Mouse (Mus musculus): Measurements from ENCODE around the gene Slc37a1.

The Slc37a1 gene

DNA sequence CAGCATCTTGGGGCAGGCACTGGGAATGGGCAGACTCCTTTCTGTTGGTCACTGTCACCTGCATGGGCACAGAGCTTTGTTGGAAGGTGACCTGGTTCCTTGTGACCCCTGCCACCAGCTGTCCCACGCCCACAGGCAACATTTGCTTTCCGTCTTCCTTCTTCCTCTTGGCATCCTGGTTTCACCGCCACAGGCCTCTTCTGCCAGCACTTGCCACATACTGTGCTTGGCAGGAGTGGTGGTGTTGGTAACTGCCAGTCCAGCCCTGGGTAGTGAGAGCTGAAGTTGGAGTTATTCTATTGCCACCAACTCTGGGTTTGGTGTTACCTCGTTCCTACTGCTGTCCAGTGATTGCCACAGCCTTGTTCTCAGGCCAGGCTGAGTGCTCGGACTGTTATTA is 61.5 kb downstream of the Slc37a1 start:
- DNase-seq (ENCODE audit: low read depth, low spot score) = no peak

GRCm38 (mm10) chr17:31349388-31349787 is 62.8 kb downstream of the Slc37a1 start:
- DNase-seq (ENCODE audit: low read depth, low spot score) = no peak

DNA sequence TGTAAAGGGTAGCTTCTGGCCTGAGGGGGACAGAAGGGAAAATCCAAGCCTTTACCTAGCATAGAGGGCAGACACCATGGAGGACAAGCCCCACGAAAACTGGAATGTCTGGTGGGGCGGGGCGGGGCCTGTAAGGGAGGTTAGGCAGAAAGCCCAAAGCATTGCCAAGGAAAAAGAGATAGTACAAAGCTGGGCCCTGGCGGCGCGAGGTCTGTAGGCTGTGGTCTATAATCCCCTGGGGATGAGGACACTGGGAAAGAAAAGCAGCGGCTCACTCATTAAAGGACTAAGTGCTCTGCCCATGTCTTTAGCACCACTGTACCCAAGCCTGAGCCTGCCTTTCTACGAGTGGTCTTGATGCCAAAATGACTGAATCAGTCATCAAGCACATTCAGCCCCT is 65.4 kb downstream of the Slc37a1 start:
- DNase-seq (ENCODE audit: low read depth, low spot score) = no peak

DNA sequence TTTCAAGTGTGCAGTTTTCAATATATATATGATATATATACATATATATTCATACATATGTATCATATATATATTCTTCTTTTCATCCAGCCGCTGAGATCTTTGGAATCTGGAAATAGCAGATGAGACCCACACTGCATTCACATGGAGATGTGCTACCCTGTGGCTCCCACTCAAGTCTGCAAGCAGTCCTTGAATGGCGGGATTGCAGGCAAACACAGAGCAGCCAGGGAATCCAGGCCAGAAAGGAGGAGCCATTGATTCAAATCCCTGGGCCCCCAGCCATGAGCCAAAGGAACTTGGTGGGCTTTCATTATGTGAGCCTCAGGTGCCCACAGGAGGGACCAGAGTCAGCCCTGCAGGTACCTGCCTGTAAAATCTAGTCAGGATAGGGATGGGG is 66.7 kb downstream of the Slc37a1 start:
- DNase-seq (ENCODE audit: low read depth, low spot score) = no peak

- DNase-seq (ENCODE audit: low read depth, low spot score) = peak; percentile 54
These were observed 68.1 kb downstream of the Slc37a1 start for GRCm38 (mm10) chr17:31354684-31355083.

GRCm38 (mm10) chr17:31355792-31356502 is 69.4 kb downstream of the Slc37a1 start:
- no peak for DNase-seq (ENCODE audit: low read depth, low spot score)

DNA sequence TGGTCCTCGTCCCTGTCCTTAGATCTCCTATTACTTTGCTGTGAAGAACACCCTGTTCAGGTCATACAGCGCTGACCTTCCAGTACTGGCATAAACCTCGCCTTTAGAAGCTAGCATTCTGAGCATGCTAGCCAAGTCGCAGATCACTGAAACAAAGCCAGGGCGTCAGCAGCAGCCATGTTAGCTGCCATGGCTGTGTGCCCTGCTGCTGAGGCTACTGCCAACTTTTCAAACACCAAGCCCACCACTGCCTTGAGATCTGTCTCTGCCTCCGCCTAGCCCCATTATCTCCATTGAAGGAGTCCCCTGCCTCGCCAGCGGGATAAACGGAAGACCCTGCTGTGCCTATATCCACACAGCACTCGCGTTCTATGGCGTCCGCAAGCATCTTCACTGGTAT is 74.0 kb downstream of the Slc37a1 start:
- DNase-seq (ENCODE audit: low read depth, low spot score) = peak; percentile 21

- DNase-seq (ENCODE audit: low read depth, low spot score) = no peak
These were observed 79.1 kb downstream of the Slc37a1 start for GRCm38 (mm10) chr17:31365586-31366166.

GRCm38 (mm10) chr17:31370221-31370620 is 83.6 kb downstream of the Slc37a1 start:
- DNase-seq (ENCODE audit: low read depth, low spot score) = no peak

DNA sequence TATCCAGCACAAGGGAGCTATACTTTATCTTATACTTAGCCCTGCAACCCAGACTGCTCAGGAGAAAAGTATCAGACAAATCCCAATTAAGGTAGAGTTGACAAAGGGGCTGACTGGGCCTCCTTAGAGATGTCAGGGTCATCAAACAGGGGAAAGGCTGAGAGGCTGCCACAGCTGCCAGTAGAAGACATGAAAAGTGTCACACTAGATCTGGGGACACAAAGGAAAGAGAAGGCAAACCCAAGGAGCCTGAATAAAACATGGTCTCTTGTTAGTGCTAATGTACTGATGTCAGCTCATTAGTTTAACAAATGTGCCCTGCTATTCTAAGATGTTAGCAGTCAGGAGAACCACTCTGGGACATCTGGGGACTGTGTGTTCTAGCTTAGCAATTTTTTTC is 84.3 kb downstream of the Slc37a1 start:
- DNase-seq (ENCODE audit: low read depth, low spot score) = no peak

GRCm38 (mm10) chr17:31377961-31378360 is 91.4 kb downstream of the Slc37a1 start:
- peak; percentile 82 for DNase-seq (ENCODE audit: low read depth, low spot score)

GRCm38 (mm10) chr17:31378361-31378761 is 91.8 kb downstream of the Slc37a1 start:
- no peak for DNase-seq (ENCODE audit: low read depth, low spot score)

GRCm38 (mm10) chr17:31379086-31379485 is 92.5 kb downstream of the Slc37a1 start:
- DNase-seq (ENCODE audit: low read depth, low spot score) = peak; percentile 20

GRCm38 (mm10) chr17:31379863-31380262 is 93.3 kb downstream of the Slc37a1 start:
- DNase-seq (ENCODE audit: low read depth, low spot score) = no peak

DNA sequence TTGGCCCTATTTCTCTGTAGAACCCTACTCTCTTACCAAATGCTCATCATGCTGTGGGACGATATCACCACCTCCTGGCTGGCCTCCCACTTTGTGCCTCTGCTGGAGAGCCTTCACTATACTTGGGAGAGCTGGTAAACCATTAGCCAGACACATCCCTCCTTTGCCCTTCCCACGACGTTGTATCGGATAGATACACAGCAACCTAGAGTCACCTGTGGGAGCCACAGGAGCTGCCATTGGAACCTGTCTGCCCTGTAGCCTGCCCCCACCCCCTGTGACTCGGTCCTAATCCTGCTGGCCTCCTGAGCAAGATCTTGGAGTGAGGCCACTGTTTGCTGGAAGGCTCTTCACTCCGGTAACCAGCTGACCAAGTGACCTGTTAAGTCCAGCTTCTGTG is 96.7 kb downstream of the Slc37a1 start:
- DNase-seq (ENCODE audit: low read depth, low spot score) = no peak

GRCm38 (mm10) chr17:31384968-31385627 is 98.5 kb downstream of the Slc37a1 start:
- DNase-seq (ENCODE audit: low read depth, low spot score) = peak; percentile 81

DNA sequence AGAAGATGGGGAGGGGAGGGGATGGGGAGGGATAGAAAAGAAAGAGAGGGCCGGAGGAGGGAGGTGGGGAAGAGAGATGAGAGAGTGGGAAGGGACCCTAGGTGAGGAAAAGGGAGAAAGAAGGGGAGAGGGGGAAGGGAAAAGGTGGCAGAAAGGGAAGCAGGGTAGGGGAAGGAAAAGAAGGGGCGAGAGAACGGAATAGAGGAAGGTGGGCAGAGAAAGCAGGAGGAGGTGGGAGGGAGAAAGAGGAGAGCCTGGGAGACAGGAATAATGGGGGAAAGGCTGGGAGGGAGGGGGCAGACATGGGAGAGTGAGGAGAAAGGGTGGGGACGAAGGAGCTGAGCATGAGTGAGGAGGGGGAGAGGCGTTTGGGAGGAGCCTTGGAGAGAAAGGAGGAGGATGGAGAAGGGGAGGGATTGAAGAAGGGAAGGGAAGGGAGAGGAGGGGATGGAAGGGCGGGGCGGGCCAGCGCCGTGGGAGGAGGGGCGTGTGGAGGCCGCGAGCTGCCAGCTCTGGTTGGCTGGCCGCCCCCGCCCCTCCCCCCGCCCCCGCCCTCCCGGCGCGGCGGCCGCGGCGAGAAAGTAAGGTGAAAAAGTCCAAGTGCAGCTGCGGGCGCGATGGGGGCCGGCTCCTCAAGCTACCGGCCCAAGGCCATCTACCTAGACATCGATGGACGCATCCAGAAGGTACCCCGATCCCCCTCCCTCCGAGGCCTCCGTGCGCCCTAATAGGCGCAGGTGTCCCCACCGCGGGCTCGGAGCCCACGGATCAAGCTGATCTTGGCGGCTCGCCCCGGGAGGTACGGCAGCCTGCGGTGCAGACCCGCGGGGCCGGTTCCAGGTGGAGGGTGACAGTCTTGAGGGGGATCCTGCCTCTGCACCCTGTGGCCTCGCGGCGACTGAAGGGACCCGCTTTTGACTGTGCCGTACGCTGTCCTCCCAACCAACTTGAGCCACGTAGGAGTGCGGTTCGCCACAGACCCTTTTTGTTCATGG is 99.4 kb downstream of the Slc37a1 start, which contains the start of gene Pde9a:
Pde9a (plus strand) TSS at position 540 of the 995 bp plus-strand sequence.
- peak; percentile 88 for DNase-seq (ENCODE audit: low read depth, low spot score)

DNA sequence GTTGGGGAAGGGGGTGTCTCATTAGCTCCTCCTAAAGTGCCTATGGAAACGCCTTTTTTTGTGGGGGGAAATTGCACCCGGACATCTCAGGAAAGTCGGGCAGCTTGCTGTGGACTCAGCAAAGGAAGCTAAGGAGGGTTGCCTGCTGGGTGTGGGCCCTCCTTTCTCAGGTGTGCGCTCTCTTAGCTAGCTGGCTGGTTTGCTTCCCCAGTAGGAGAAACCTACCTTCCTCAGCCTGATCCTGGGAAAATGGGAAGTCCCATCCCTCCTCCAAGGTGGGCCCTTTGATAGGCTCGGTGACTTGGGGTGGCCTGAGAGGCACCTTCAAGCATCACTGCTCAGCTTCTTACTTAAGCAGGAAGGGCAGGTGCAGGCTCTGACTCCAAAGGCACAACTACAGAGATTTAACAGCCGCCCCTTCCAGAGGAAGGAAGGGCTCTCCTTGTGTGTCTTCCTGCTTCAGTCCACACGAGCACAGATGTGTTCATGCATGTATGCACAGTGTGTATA is 100.2 kb downstream of the Slc37a1 start:
- peak; percentile 14 for DNase-seq (ENCODE audit: low read depth, low spot score)

- no peak for DNase-seq (ENCODE audit: low read depth, low spot score)
These were observed 102.9 kb downstream of the Slc37a1 start for GRCm38 (mm10) chr17:31389432-31390050.

DNA sequence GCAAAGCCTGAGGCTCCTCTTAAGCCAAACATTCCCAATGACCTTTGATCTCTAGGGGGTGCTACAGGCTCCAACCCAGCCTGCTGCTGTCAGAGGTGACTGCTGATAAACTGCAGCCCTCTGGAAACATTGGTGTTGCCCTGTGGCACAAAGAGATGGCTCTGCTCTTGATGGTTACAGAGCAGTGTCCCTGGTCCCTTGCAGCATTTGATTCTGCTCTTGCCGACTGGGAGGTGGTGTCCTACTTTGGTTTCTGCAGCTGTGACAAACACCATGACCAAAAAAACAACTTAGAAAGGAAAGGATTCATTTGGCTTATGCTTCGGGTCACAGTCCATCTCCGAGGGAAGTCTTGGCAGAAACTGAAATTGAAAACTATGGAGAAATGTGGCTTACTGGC is 104.9 kb downstream of the Slc37a1 start:
- DNase-seq (ENCODE audit: low read depth, low spot score) = no peak

DNA sequence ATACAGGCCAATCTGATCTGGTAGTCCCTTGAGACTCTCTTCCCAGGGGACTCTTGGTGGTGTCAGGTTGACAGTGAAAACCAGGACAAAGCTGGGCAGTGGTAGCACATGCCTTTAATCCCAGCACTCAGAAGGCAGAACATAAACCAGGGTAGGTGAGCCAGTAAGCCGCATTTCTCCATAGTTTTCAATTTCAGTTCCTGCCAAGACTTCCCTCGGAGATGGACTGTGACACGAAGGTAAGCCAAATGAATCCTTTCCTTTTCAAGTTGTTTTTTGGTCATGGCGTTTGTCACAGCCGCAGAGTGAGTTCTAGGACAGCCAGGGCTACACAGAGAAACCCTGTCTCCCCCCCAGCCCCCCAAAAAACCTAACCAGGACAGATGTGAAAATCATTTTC is 105.4 kb downstream of the Slc37a1 start:
- no peak for DNase-seq (ENCODE audit: low read depth, low spot score)
